7 mouse cellular contexts compared by ENCODE assay signal in the genomic region with DNA sequence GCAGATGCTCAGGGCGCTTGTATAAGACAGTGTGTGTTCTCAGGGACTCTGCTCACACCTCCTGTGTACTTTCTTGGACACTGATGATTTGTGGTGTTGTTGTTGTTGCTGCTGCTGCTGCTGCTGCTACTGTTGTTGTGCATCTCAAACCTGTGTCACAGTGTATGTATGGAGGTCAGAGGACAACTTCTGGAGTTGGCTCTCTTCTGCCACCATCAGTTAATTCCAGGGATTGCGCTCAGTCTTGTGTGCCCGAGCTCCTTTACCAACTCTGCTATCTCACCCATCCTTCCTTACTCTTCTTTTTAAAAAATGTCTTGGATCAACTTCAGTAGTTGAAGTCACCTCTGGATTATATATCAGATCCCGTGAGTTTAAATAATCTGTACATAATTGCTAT. TPM values are rescaled to one million over a fixed set of nuclear protein-coding genes. Genes with fewer than 3 reads are reported as not detected.
DNase-seq lines count a peak whose midpoint lies in the region; ATAC-seq and TF ChIP-seq lines count a peak whose summit lies in the region.

No protein-coding gene starts in this region.

- no peak overlapping the region for H3K4me2 ChIP-seq in embryonic facial prominence, embryonic 11.5 days (ENCODE audit: low read depth, low read length)
- no peak overlapping the region for H3K4me2 ChIP-seq in neural tube, embryonic 12.5 days (replicated peaks)

- H3K36me3 ChIP-seq in ES-Bruce4 (ENCODE audit: control insufficient read depth, insufficient read depth, low read length, poor library complexity, severe bottlenecking) = no peaks in the 10 kb centered on the region
- no peaks in the 10 kb centered on the region for H3K36me3 ChIP-seq in embryonic facial prominence, embryonic 11.5 days (replicated peaks; ENCODE audit: control insufficient read depth, insufficient read depth, low read depth, low read length)
- H3K36me3 ChIP-seq in neural tube, embryonic 12.5 days = peaks cover 14% of the 10 kb centered on the region

- 68% methylated on average over 4 of the region's 4 CpGs for WGBS in bone marrow, adult 2 months
- WGBS in embryonic facial prominence, embryonic 11.5 days = 62% methylated on average over 4 of the region's 4 CpGs
- WGBS in neural tube, embryonic 12.5 days = 67% methylated on average over 4 of the region's 4 CpGs

- TF ChIP-seq POLR2A in ES-Bruce4 (IDR thresholded peaks at IDR 0.05; ENCODE audit: insufficient read depth, low read length) = no peak
- TF ChIP-seq POLR2A in bone marrow, adult 2 months (IDR thresholded peaks at IDR 0.05; ENCODE audit: borderline replicate concordance, control insufficient read depth, low read depth, low read length) = no peak

- H3K4me1 ChIP-seq in ES-Bruce4 (ENCODE audit: control insufficient read depth, insufficient read depth, low read length) = peaks cover 7% of the 10 kb centered on the region
- H3K4me1 ChIP-seq in bone marrow, adult 2 months (ENCODE audit: control insufficient read depth, insufficient read depth, low read length) = no peaks in the 10 kb centered on the region
- H3K4me1 ChIP-seq in embryonic facial prominence, embryonic 11.5 days (ENCODE audit: control insufficient read depth, insufficient read depth, low read length) = no peaks in the 10 kb centered on the region
- no peaks in the 10 kb centered on the region for H3K4me1 ChIP-seq in neural tube, embryonic 12.5 days

- H3K27ac ChIP-seq in ES-Bruce4 (ENCODE audit: insufficient read depth, low read length) = no peak overlapping the region
- no peak overlapping the region for H3K27ac ChIP-seq in bone marrow, adult 2 months (ENCODE audit: control insufficient read depth, insufficient read depth, low read depth, low read length, poor library complexity)
- H3K27ac ChIP-seq in embryonic facial prominence, embryonic 11.5 days (replicated peaks; ENCODE audit: low read depth, low read length) = no peak overlapping the region
- H3K27ac ChIP-seq in neural tube, embryonic 12.5 days = no peak overlapping the region

- TF ChIP-seq CTCF in ES-Bruce4 (IDR thresholded peaks at IDR 0.05; ENCODE audit: low read depth, low read length) = peak; percentile 49
- TF ChIP-seq CTCF in bone marrow, adult 2 months (IDR thresholded peaks at IDR 0.05; ENCODE audit: control insufficient read depth, insufficient read depth, low read length) = peak; percentile 57

- no peaks in the 10 kb centered on the region for H3K9me3 ChIP-seq in ES-Bruce4 (replicated peaks; ENCODE audit: control insufficient read depth, insufficient read depth, low read length, poor library complexity, severe bottlenecking)
- H3K9me3 ChIP-seq in embryonic facial prominence, embryonic 11.5 days (replicated peaks; ENCODE audit: control insufficient read depth, low read length) = no peaks in the 10 kb centered on the region
- no peaks in the 10 kb centered on the region for H3K9me3 ChIP-seq in neural tube, embryonic 12.5 days

- no peak for ATAC-seq in embryonic facial prominence, embryonic 11.5 days (replicated peaks; ENCODE audit: insufficient number of reproducible peaks, low FRiP score, low TSS enrichment, low read depth)
- 0 out of 2 replicates have a peak, but pooled peaks have one; percentile 19 for ATAC-seq in neural tube, embryonic 12.5 days (ENCODE audit: low FRiP score, low read depth)

- H3K4me3 ChIP-seq in ES-Bruce4 (ENCODE audit: low read depth, low read length) = no peak overlapping the region
- no peak overlapping the region for H3K4me3 ChIP-seq in bone marrow, adult 2 months (replicated peaks; ENCODE audit: control insufficient read depth, low read depth, low read length)
- H3K4me3 ChIP-seq in embryonic facial prominence, embryonic 11.5 days (ENCODE audit: low read depth, low read length) = no peak overlapping the region
- no peak overlapping the region for H3K4me3 ChIP-seq in neural tube, embryonic 12.5 days

- DNase-seq in left cerebral cortex, adult 18-20 months (ENCODE audit: low spot score in 2 of 2) = peak; percentile 38 to 55
- DNase-seq in left cerebral cortex, adult 11 months (ENCODE audit: low spot score) = no peak
- DNase-seq in embryonic facial prominence, embryonic 11.5 days (ENCODE audit: low spot score) = peak; percentile 68
- peak; percentile 68 for DNase-seq in kidney, postnatal 14 days

- TF ChIP-seq EP300 in ES-Bruce4 (IDR thresholded peaks at IDR 0.05; ENCODE audit: insufficient read depth, low read depth, low read length) = no peak

- no peak overlapping the region for H3K9ac ChIP-seq in ES-Bruce4 (ENCODE audit: low read depth, poor library complexity, severe bottlenecking)
- H3K9ac ChIP-seq in embryonic facial prominence, embryonic 11.5 days (replicated peaks; ENCODE audit: low read length) = no peak overlapping the region
- no peak overlapping the region for H3K9ac ChIP-seq in neural tube, embryonic 12.5 days

- H3K27me3 ChIP-seq in ES-Bruce4 (ENCODE audit: control insufficient read depth, insufficient read depth, low read length, poor library complexity, severe bottlenecking) = no peaks in the 10 kb centered on the region
- H3K27me3 ChIP-seq in embryonic facial prominence, embryonic 11.5 days (ENCODE audit: control insufficient read depth, insufficient read depth, low read length) = no peaks in the 10 kb centered on the region
- H3K27me3 ChIP-seq in neural tube, embryonic 12.5 days (replicated peaks) = no peaks in the 10 kb centered on the region

RNA-seq across cellular contexts. Expression of a gene that starts 43.7 kb away (rescaled TPM):
- 10 to 100 TPM; 62.2 to 62.4 TPM for total RNA-seq in left cerebral cortex, adult 18-20 months (2021)
- polyA plus RNA-seq in ES-Bruce4 (2011; ENCODE audit: insufficient read depth, insufficient read length, low read depth, missing spikeins) = 44.2 and 48.5 TPM in 2 replicates
- 2.3 and 4.5 TPM in 2 replicates for polyA plus RNA-seq in bone marrow, adult 2 months (2011; ENCODE audit: insufficient read depth, insufficient read length, low replicate concordance, missing spikeins)
- polyA plus RNA-seq in embryonic facial prominence, embryonic 11.5 days (2014; fragmentation: Nextera tagmentation; extraction: Ambion mirVana) = 94.2 and 96.6 TPM in 2 replicates
- 121 and 124 TPM in 2 replicates for polyA plus RNA-seq in neural tube, embryonic 12.5 days (2016; fragmentation: Nextera tagmentation; extraction: Ambion mirVana)
